Mouse (Mus musculus) kidney, postnatal 14 days (tissue): ENCODE data around the gene Cd163.
A peak's percentile ranks its signal among the peaks of the same experiment; 100 is the strongest.
"Not testable (repeated sequence)": the region's sequence is repeated elsewhere in the genome, so short reads cannot be mapped to it uniquely, and the experiment has no call there.

ENCODE experiments used
- DNase-seq: peaks from one replicate; pipeline ENCODE4 v3.0.0; 2022; ENCODE audit warnings: mixed read lengths

Cd163 gene

GRCm38 (mm10) chr6:124304356-124304755, at the start of gene Cd163:
TSS of gene Cd163 (plus strand) at chr6:124304656.
- DNase-seq = no peak

GRCm38 (mm10) chr6:124255721-124256470, 48.6 kb upstream of the Cd163 start:
- no peak for DNase-seq

- DNase-seq = peak; percentile 62
Measured at GRCm38 (mm10) chr6:124260198-124260931, 44.1 kb upstream of the Cd163 start.

- peak; percentile 69 for DNase-seq
Measured at GRCm38 (mm10) chr6:124262696-124263095, 41.8 kb upstream of the Cd163 start.

- no peak for DNase-seq
Measured at GRCm38 (mm10) chr6:124273231-124273880, 31.1 kb upstream of the Cd163 start.

- DNase-seq = peak; percentile 15
Measured at GRCm38 (mm10) chr6:124277641-124278040, 26.8 kb upstream of the Cd163 start.

GRCm38 (mm10) chr6:124278291-124278690, 26.2 kb upstream of the Cd163 start:
- no peak for DNase-seq

GRCm38 (mm10) chr6:124282731-124283130, 21.7 kb upstream of the Cd163 start:
- no peak for DNase-seq

- not testable (repeated sequence) for DNase-seq
Measured at GRCm38 (mm10) chr6:124297378-124297777, 7.1 kb upstream of the Cd163 start.

GRCm38 (mm10) chr6:124301447-124302192, 2.8 kb upstream of the Cd163 start:
- no peak for DNase-seq

GRCm38 (mm10) chr6:124308935-124309334, 4.5 kb downstream of the Cd163 start:
- DNase-seq = no peak

- DNase-seq = no peak
Measured at GRCm38 (mm10) chr6:124312292-124312691, 7.8 kb downstream of the Cd163 start.

- no peak for DNase-seq
Measured at GRCm38 (mm10) chr6:124320371-124320770, 15.9 kb downstream of the Cd163 start.

- no peak for DNase-seq
Measured at GRCm38 (mm10) chr6:124321481-124322475, 17.3 kb downstream of the Cd163 start.

- no peak for DNase-seq
Measured at GRCm38 (mm10) chr6:124328394-124328991, 24.0 kb downstream of the Cd163 start.

- no peak for DNase-seq
Measured at GRCm38 (mm10) chr6:124329622-124330021, 25.2 kb downstream of the Cd163 start.

GRCm38 (mm10) chr6:124345096-124345495, 40.6 kb downstream of the Cd163 start:
- no peak for DNase-seq

GRCm38 (mm10) chr6:124346613-124347012, 42.2 kb downstream of the Cd163 start:
- no peak for DNase-seq

GRCm38 (mm10) chr6:124353246-124353645, 48.8 kb downstream of the Cd163 start:
- DNase-seq = no peak

GRCm38 (mm10) chr6:124358953-124359352, 54.5 kb downstream of the Cd163 start:
- DNase-seq = no peak

GRCm38 (mm10) chr6:124360549-124360948, 56.1 kb downstream of the Cd163 start:
- no peak for DNase-seq
